Mouse (Mus musculus): ENCODE measurements around the gene Fli1. TPM values are rescaled to one million over a fixed set of nuclear protein-coding genes. Genes with fewer than 3 reads are reported as not detected.
A peak's percentile ranks its signal among the peaks of the same experiment; 100 is the strongest.

Gene Fli1
- polyA plus RNA-seq, 1 experiment from 2014 or later: 20.2 TPM

- 73% methylated on average over 5 of the region's 5 CpGs for WGBS
- Histone ChIP-seq H3K27ac (ENCODE audit: poor library complexity, severe bottlenecking) (no peak overlapping the region), H3K4me3 (0 out of 2 replicates have a peak overlapping the region, but pooled peaks have one; percentile 0), H3K9me3 (replicated peaks) (no peaks in the 10 kb centered on the region), H3K9ac (no peak overlapping the region), H3K4me2 (peak overlapping the region; percentile 94), H3K27me3 (replicated peaks) (peaks cover 10% of the 10 kb centered on the region; the same call in 1 of the 2 replicates), H3K4me1 (replicated peaks) (peaks cover 21% of the 10 kb centered on the region), H3K36me3 (no peaks in the 10 kb centered on the region)
- ATAC-seq (ENCODE audit: insufficient number of reproducible peaks, low FRiP score): no peak
These were observed 4.5 kb downstream of the Fli1 start for GRCm38 (mm10) chr9:32538124-32538523.

- H3K27ac ChIP-seq (ENCODE audit: poor library complexity, severe bottlenecking): no peak overlapping the region
- no peak for ATAC-seq (ENCODE audit: insufficient number of reproducible peaks, low FRiP score)
- peaks cover 16% of the 10 kb centered on the region for H3K4me1 ChIP-seq (replicated peaks)
- H3K27me3 ChIP-seq (replicated peaks): peaks cover 7% of the 10 kb centered on the region; the same call in 1 of the 2 replicates
- no peak overlapping the region for H3K9ac ChIP-seq
- H3K9me3 ChIP-seq (replicated peaks): no peaks in the 10 kb centered on the region
- 0 out of 2 replicates have a peak overlapping the region, but pooled peaks have one; percentile 0 for H3K4me3 ChIP-seq
- peak overlapping the region; percentile 94 for H3K4me2 ChIP-seq
- no peaks in the 10 kb centered on the region for H3K36me3 ChIP-seq
- 52% methylated on average over 6 of the region's 6 CpGs for WGBS
These were observed 5.0 kb downstream of the Fli1 start for GRCm38 (mm10) chr9:32537706-32538105.

GRCm38 (mm10) chr9:32535201-32535955, 7.3 kb downstream of the Fli1 start:
- Histone ChIP-seq H3K4me2 (no peak overlapping the region), H3K4me1 (replicated peaks) (peaks cover 14% of the 10 kb centered on the region), H3K9ac (no peak overlapping the region), H3K9me3 (replicated peaks) (no peaks in the 10 kb centered on the region), H3K27ac (ENCODE audit: poor library complexity, severe bottlenecking) (no peak overlapping the region), H3K27me3 (replicated peaks) (peaks cover 7% of the 10 kb centered on the region; the same call in 1 of the 2 replicates), H3K36me3 (no peaks in the 10 kb centered on the region), H3K4me3 (no peak overlapping the region)
- no peak for ATAC-seq (ENCODE audit: insufficient number of reproducible peaks, low FRiP score)
- 49% methylated on average over 2 of the region's 2 CpGs for WGBS

GRCm38 (mm10) chr9:32534025-32534615, 8.5 kb downstream of the Fli1 start:
- Histone ChIP-seq H3K36me3 (no peaks in the 10 kb centered on the region), H3K4me3 (no peak overlapping the region), H3K4me2 (no peak overlapping the region), H3K27ac (ENCODE audit: poor library complexity, severe bottlenecking) (no peak overlapping the region), H3K9ac (no peak overlapping the region), H3K9me3 (replicated peaks) (no peaks in the 10 kb centered on the region), H3K4me1 (replicated peaks) (peaks cover 23% of the 10 kb centered on the region), H3K27me3 (replicated peaks) (peaks cover 3% of the 10 kb centered on the region; the same call in 1 of the 2 replicates)
- WGBS: 72% methylated on average over 11 of the region's 11 CpGs
- ATAC-seq (ENCODE audit: insufficient number of reproducible peaks, low FRiP score): no peak

GRCm38 (mm10) chr9:32531588-32531987, 11.1 kb downstream of the Fli1 start:
- 74% methylated on average over 4 of the region's 4 CpGs for WGBS
- Histone ChIP-seq H3K4me3 (no peak overlapping the region), H3K9ac (no peak overlapping the region), H3K9me3 (replicated peaks) (no peaks in the 10 kb centered on the region), H3K27me3 (replicated peaks) (no peaks in the 10 kb centered on the region), H3K4me2 (no peak overlapping the region), H3K4me1 (replicated peaks) (peaks cover 16% of the 10 kb centered on the region), H3K36me3 (no peaks in the 10 kb centered on the region), H3K27ac (ENCODE audit: poor library complexity, severe bottlenecking) (peak overlapping the region; percentile 33; the same call in 1 of the 2 replicates)
- ATAC-seq (ENCODE audit: insufficient number of reproducible peaks, low FRiP score): no peak

- H3K27ac ChIP-seq (ENCODE audit: poor library complexity, severe bottlenecking): no peak overlapping the region
- H3K36me3 ChIP-seq: no peaks in the 10 kb centered on the region
- H3K4me3 ChIP-seq: no peak overlapping the region
- ATAC-seq (ENCODE audit: insufficient number of reproducible peaks, low FRiP score): no peak
- H3K9me3 ChIP-seq (replicated peaks): no peaks in the 10 kb centered on the region
- H3K9ac ChIP-seq: no peak overlapping the region
- no peaks in the 10 kb centered on the region for H3K27me3 ChIP-seq (replicated peaks)
- no peak overlapping the region for H3K4me2 ChIP-seq
- WGBS: 64% methylated on average over 1 of the region's 1 CpGs
- H3K4me1 ChIP-seq (replicated peaks): peaks cover 16% of the 10 kb centered on the region
These were observed 11.7 kb downstream of the Fli1 start for GRCm38 (mm10) chr9:32530975-32531374.

GRCm38 (mm10) chr9:32530188-32530587, 12.5 kb downstream of the Fli1 start:
- no peaks in the 10 kb centered on the region for H3K9me3 ChIP-seq (replicated peaks)
- peaks cover 19% of the 10 kb centered on the region for H3K4me1 ChIP-seq (replicated peaks)
- H3K27ac ChIP-seq (ENCODE audit: poor library complexity, severe bottlenecking): peak overlapping the region; percentile 70
- no peak overlapping the region for H3K4me2 ChIP-seq
- H3K27me3 ChIP-seq (replicated peaks): no peaks in the 10 kb centered on the region
- no peaks in the 10 kb centered on the region for H3K36me3 ChIP-seq
- ATAC-seq (ENCODE audit: insufficient number of reproducible peaks, low FRiP score): no peak
- H3K9ac ChIP-seq: no peak overlapping the region
- H3K4me3 ChIP-seq: no peak overlapping the region
- whole genome bisulfite sequencing: 62% methylated on average over 5 of the region's 5 CpGs

GRCm38 (mm10) chr9:32529594-32529993, 13.1 kb downstream of the Fli1 start:
- H3K4me3 ChIP-seq: no peak overlapping the region
- 60% methylated on average over 5 of the region's 5 CpGs for WGBS
- H3K4me2 ChIP-seq: no peak overlapping the region
- H3K36me3 ChIP-seq: no peaks in the 10 kb centered on the region
- H3K9ac ChIP-seq: no peak overlapping the region
- peaks cover 19% of the 10 kb centered on the region for H3K4me1 ChIP-seq (replicated peaks)
- H3K27me3 ChIP-seq (replicated peaks): no peaks in the 10 kb centered on the region
- H3K9me3 ChIP-seq (replicated peaks): no peaks in the 10 kb centered on the region
- ATAC-seq (ENCODE audit: insufficient number of reproducible peaks, low FRiP score): no peak
- H3K27ac ChIP-seq (ENCODE audit: poor library complexity, severe bottlenecking): peak overlapping the region; percentile 70

GRCm38 (mm10) chr9:32527329-32527728, 15.3 kb downstream of the Fli1 start:
- ATAC-seq (ENCODE audit: insufficient number of reproducible peaks, low FRiP score): no peak
- Histone ChIP-seq H3K27ac (ENCODE audit: poor library complexity, severe bottlenecking) (no peak overlapping the region), H3K9ac (no peak overlapping the region), H3K36me3 (no peaks in the 10 kb centered on the region), H3K9me3 (replicated peaks) (no peaks in the 10 kb centered on the region), H3K4me3 (no peak overlapping the region), H3K4me2 (no peak overlapping the region), H3K4me1 (replicated peaks) (peaks cover 25% of the 10 kb centered on the region), H3K27me3 (replicated peaks) (no peaks in the 10 kb centered on the region)
- 85% methylated on average over 7 of the region's 7 CpGs for WGBS

- no peaks in the 10 kb centered on the region for H3K36me3 ChIP-seq
- no peak overlapping the region for H3K4me2 ChIP-seq
- no peak for ATAC-seq (ENCODE audit: insufficient number of reproducible peaks, low FRiP score)
- no peaks in the 10 kb centered on the region for H3K9me3 ChIP-seq (replicated peaks)
- peak overlapping the region; percentile 14; the same call in 1 of the 2 replicates for H3K27ac ChIP-seq (ENCODE audit: poor library complexity, severe bottlenecking)
- no peaks in the 10 kb centered on the region for H3K27me3 ChIP-seq (replicated peaks)
- H3K9ac ChIP-seq: no peak overlapping the region
- H3K4me1 ChIP-seq (replicated peaks): peaks cover 36% of the 10 kb centered on the region
- 50% methylated on average over 5 of the region's 5 CpGs for WGBS
- H3K4me3 ChIP-seq: no peak overlapping the region
These were observed 16.9 kb downstream of the Fli1 start for GRCm38 (mm10) chr9:32525787-32526186.

- no peak for ATAC-seq (ENCODE audit: insufficient number of reproducible peaks, low FRiP score)
- Histone ChIP-seq H3K4me1 (replicated peaks) (peaks cover 52% of the 10 kb centered on the region), H3K9me3 (replicated peaks) (no peaks in the 10 kb centered on the region), H3K4me3 (no peak overlapping the region), H3K4me2 (no peak overlapping the region), H3K27ac (ENCODE audit: poor library complexity, severe bottlenecking) (no peak overlapping the region), H3K9ac (no peak overlapping the region), H3K36me3 (no peaks in the 10 kb centered on the region), H3K27me3 (replicated peaks) (no peaks in the 10 kb centered on the region)
- WGBS: 63% methylated on average over 2 of the region's 2 CpGs
These were observed 20.0 kb downstream of the Fli1 start for GRCm38 (mm10) chr9:32522536-32523245.
